Mouse (Mus musculus): Measurements from ENCODE around the gene Gtpbp8.
A peak's percentile ranks its signal among the peaks of the same experiment; 100 is the strongest.

The Gtpbp8 gene

DNA sequence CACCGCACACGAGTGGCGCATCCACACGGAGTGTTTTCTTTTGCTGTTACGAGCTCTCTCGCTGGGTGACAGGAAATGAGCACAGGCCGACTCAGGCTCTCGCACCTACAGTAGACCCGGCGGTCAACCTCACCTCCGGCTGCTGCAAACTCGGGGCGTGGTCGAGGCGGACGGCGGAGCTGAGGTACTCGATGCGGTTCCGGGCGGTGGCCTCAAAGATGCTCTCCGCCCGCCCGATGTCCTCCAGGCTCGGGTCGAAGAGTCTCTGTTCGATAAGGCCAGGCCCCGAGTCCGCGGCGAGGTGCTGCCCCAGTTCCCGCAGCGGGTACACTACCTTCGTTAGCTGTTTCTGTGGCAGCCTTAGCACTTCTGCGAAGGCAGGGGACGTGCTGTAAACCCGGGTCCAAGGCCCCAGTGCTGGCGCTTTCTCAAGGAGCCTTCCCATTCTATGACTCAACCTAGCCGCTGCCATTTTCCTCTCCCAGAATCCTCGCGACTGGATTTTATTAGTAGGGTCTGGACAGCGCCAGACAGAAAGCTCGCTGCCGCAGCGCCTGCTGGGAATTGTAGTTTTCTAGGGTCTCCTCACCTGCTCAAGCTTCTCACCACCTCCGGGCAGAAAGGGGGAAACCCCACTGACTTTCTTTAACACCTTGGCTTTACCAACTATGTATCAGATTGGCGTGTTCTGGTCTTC is at the start of gene Gtpbp8:
Gtpbp8 (minus strand) TSS at position 498 of the 697 bp plus-strand sequence.
- DNase-seq = peak; percentile 85

GRCm38 (mm10) chr16:44794416-44794815 is 48.3 kb upstream of the Gtpbp8 start:
- no peak for DNase-seq

- DNase-seq = no peak
Measured at GRCm38 (mm10) chr16:44786934-44787333, 40.8 kb upstream of the Gtpbp8 start.

DNA sequence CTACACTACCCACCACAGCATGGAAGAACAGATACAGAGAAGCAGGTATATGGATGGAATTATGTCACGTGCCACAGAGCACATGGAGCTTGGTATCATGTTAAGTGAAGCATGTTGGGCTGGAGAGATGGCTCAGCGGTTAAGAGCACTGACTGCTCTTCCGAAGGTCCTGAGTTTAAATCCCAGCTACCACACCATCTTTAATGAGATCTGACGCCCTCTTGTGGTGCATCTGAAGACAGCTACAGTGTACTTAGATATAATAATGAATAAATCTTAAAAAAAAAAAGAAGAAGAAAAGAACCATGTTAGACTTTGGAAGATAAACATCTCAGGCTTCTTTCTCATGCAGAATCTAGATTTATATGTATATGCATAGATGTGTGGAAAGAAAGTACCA is 34.6 kb upstream of the Gtpbp8 start:
- no peak for DNase-seq

DNA sequence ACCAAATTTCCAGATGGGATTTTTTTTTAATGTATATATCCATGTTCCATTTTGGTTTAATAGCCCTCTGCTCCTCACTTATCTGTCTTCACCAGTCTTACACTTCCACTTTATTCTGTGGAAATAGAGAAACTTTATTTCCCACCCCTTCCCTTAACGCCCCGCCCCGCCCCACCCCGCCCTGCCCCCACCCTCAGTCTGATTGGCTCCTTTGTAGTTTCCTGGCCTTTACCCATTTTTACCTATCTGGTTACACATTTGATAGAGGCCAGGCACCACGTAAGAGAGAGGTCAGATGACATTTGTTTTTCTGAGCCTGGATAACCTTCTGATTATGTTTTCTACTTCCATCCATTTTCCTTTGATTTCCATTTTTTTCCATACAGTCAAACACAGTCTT is 33.3 kb upstream of the Gtpbp8 start:
- no peak for DNase-seq

DNA sequence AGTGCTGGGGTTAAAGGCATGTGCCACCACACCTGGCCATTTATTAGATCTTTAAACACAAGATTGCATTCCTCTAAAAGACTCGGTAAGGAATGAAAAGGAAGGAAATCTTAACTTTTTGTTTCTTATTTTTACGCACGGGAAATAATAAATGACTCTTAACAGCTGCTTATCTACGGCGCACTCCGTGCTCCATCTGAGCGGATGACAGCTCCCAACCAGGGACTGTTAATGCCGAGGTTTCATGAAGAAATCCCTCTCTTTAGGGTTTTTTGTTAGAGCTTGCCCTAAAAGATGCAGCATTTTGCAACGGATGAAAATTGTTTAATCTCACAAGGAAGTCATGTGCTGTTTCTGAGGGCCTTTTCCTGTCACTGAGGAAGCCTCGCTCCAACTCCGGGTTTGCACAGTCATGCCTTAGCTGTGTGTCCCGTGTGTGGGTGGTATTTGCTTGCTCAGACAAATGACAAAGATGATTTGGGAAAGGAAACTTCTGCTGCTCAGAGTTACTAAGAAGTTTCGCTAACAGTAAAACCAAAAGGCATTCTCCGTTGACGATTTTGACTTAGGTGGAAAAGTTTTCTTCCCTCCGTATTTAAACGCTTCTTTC is 32.5 kb upstream of the Gtpbp8 start:
- no peak for DNase-seq

- DNase-seq = no peak
Measured at GRCm38 (mm10) chr16:44774201-44774600, 28.0 kb upstream of the Gtpbp8 start.

DNA sequence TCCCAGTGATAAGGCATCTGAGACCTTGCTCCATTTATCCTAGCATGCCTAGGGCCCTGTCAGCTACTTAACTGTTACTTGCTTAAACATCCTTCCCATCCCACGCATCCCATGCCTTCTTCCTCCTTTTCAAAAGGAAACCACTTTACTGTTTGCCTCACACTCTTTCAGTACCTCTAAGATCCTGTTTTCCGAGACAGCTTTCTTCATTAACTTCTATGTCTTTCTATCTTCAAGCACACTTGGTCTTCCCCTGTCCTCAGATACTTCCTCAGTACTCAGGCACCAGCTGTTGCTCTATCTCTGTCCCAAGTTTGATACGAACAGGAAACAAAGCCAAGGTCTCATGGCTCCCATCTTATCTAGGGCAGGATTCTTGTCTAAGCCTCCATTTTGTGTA is 27.5 kb upstream of the Gtpbp8 start:
- no peak for DNase-seq

- no peak for DNase-seq
Measured at GRCm38 (mm10) chr16:44772577-44772976, 26.4 kb upstream of the Gtpbp8 start.

- DNase-seq = no peak
Measured at GRCm38 (mm10) chr16:44767967-44768366, 21.8 kb upstream of the Gtpbp8 start.

- DNase-seq = no peak
Measured at GRCm38 (mm10) chr16:44767506-44767905, 21.3 kb upstream of the Gtpbp8 start.

GRCm38 (mm10) chr16:44766320-44766892 is 20.2 kb upstream of the Gtpbp8 start:
- no peak for DNase-seq

GRCm38 (mm10) chr16:44765555-44766319 is 19.6 kb upstream of the Gtpbp8 start, which contains the start of gene Cd200r1:
TSS of gene Cd200r1 (plus strand) at chr16:44765736.
- no peak for DNase-seq

- DNase-seq = no peak
Measured at GRCm38 (mm10) chr16:44761811-44762210, 15.6 kb upstream of the Gtpbp8 start.

- no peak for DNase-seq
Measured at GRCm38 (mm10) chr16:44757700-44758099, 11.5 kb upstream of the Gtpbp8 start.

DNA sequence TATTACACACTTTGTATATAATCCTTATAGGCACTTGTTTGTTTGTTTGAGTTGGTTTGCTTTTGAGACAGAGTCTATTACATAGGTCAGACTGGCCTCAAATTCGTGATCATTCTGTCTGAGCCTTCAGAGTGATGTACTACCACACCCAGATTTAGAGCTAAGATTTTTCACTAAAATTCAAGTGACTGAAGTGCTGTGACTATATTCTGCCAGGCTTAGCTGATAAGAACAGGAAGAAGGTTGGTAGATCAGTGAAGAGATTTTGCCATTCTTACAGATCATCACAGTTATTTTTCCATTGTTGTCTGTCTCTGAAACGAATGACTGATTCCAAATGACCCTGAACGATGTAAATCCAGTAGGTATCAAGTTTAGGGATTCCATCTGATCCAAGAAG is 1.8 kb upstream of the Gtpbp8 start:
- no peak for DNase-seq

- no peak for DNase-seq
Measured at GRCm38 (mm10) chr16:44745471-44745865, 695 bp downstream of the Gtpbp8 start.

DNA sequence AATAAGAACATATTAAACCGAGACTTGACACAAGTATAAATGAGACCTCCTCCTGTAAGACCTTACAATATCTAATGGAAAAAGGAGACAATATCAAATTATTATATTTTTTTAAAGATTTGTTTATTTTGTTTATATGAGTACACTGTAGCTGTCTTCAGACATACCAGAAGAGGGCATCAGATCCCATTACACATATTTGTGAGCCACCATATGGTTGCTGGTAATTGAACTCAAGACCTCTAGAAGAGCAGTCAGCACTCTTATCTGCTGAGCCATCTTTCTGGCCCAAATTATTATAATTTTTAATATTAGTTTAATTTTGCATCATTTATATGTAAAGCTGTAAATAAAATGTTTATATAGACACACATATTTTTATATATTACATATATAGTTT is 3.4 kb downstream of the Gtpbp8 start:
- no peak for DNase-seq

DNA sequence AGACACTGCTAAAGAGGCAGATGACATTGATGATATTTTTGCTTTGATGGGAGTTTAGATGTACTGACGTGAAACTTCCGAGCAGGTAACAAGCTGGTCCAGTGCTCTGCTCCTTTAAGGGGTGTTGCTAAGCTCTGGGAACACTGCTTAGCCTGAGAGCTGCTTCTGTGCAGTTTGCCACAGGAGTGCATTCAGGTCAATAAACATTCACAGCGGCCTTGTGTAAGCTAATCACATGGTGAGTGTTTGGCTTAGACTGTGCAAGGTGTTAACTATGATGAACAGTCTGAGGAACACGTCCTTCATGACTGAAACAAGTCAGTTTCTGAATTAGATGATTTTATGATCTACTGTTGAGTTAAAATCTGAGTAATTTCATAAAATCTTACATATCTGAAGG is 10.0 kb downstream of the Gtpbp8 start:
- DNase-seq = no peak

DNA sequence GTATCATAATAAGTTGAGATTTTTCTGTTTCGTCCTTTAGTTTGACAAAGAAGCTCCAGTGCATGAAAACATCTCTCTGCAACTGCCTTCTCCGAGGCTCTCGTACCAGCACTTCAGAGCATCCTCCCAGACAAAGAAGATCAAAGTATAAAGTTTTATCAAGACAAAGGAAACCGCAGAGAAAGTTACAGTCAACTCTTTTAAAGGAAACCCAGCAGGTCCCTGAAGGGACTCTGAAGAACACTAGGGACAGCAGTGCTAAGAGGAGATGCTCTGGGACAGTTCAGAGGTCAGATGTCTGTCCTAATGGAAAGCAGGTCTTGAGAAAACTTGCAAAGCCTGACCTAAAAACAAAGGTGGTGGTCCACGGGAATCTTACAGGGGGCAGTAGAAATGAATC is 10.5 kb downstream of the Gtpbp8 start:
- no peak for DNase-seq

DNA sequence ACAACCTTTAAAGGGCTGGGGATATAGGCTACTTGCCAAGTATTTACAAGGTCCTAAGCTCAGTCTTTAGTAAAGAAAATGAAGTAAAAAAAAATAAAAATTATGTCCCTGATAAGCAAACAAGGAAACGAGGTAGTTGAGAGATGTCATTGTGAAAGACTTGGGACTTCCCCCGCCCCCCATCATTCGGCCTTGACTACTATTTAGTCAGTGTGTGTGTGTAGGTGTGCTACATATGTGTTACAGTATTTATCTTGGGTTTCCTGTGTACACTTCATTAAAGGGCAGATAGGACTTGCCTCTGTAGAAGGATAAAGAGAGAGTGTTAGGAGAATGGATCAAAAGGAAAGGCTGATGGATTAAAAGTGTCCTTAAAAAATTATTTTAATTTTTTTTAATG is 12.1 kb downstream of the Gtpbp8 start:
- no peak for DNase-seq

DNA sequence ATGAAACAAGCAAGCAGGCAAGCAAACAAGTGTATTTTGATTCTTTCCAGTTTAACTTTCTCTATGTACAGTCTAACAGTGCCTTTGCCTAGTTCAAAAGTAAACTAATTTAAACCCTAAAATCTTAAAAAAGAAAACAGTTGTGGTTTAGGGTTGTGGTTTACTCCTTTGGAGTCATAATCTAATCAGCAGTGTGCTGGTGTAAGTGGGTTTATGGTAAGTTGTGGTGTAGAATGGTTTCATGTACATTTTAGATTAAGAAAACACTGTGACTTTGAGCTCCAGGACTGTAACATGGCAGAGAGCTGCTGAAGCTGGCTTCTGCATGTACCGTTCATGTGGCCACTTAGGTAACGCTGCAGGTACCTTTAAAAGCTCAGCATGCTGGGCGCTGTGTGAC is 18.6 kb downstream of the Gtpbp8 start:
- DNase-seq = no peak
